Mouse (Mus musculus) embryonic stem cell, embryonic (primary cell): ENCODE measurements at regions not wholly inside any gene's neighbourhood (a gene's known extent, or its start where the extent isn't known, plus 50 kb on each side); places are given as distances from the start of the nearest gene placed in this dataset.

Experiments
- CTCF ChIA-PET, 4 experiments: fragments of 300-600 bp in 2 of 4; fragments of 350-600 bp in 2 of 4; sonication (Branson Sonifier 250); formaldehyde crosslinking; loops; one replicate each; lab custom pipeline; 2022; ENCODE audit warnings: inconsistent platforms in 2 of 4; lab: Charles Lee
- POLR2A ChIA-PET, 4 experiments: fragments of 300-600 bp in 2 of 4; fragments of 350-600 bp in 2 of 4; sonication (Branson Sonifier 250); formaldehyde crosslinking; loops; one replicate each; lab custom pipeline; 2022; ENCODE audit warnings: antibody characterized with exemption in 4 of 4, inconsistent platforms in 1 of 4; lab: Charles Lee

DNA sequence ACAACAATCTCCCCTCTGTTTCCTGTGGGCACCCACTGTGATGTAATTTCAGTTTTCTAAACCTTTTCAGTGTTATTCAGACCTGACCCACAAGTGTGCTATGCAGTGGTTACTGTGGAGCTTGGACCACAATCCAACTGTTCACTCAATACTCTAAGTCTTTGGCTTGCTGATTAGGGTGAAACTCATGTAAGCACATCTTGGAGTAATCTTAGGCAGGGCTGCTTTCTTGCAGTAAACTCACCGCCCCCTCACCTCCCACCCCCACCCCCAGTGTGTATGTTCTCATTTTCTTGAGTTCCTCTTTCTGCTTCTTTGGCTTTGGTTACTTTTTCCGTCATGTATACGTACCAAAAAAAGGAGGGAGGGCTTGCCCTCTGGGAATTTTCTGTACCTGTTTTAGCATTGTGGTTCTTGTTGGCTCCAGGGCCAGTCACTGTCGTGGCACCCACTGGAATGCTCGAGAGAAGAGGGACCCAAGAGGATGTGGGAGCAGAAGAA, 158.2 kb upstream of the Lrig1 start:
- CTCF ChIA-PET, result interaction anchor here in 1 of 4 experiments (0.7 kb wide), 1 partner anchor 121 kb away, joined by 3 read pairs; no protein-coding TSS in a partner anchor
- POLR2A ChIA-PET, result no interaction called here

DNA sequence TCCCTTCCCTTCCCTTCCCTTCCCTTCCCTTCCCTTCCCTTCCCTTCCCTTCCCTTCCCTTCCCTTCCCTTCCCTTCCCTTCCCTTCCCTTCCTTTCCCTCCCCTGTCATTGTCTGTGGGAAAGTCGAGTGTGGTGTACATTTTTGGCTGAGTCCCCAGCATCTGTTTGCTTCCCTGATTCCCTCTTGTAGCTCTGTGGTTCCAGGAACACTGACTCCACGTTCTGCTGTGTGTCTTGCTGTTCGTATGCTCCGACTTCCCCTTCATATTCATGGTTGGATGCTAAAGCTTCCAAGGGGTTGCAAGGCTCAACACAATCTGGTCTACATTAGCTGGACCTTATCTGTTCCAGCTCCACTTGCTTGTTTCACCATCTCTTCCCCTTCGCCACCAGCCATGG, 150.2 kb upstream of the Lrig1 start:
- CTCF ChIA-PET, result interaction anchor here in 1 of 4 experiments (0.6 kb wide), 1 partner anchor 134 kb away, joined by 3 read pairs; no protein-coding TSS in a partner anchor
- POLR2A ChIA-PET, result interaction anchor here in 2 of 4 experiments (0.7 to 1.2 kb wide), 2 partner anchors 95 to 99 kb away, joined by 3 to 4 read pairs; no protein-coding TSS in a partner anchor

GRCm38 (mm10) chr6:94849533-94849932, 149.6 kb upstream of the Lrig1 start:
- CTCF ChIA-PET, result interaction anchor here in 1 of 4 experiments (0.5 kb wide), 1 partner anchor 36 kb away, joined by 4 read pairs; no protein-coding TSS in a partner anchor

DNA sequence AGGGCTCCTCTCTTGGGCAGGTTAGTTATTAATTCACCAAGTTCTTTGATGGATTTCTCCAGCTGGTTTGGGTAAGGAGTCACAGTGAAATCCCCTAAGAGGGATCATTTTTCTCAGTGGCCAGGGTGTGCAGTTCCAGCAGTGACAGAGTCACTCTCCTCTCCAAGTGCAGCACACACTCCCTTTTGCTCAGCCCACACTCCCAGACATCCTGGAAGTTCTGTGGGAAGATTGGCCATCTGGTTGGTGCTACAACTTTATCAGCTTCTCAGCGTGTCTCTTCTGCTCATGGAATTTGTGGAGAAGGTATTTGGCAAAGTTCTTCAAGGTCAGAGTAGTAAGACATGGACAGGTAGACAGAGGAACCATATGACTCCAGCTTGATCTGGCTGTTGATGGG, 148.5 kb upstream of the Lrig1 start:
- ChIA-PET CTCF (no interaction called here), POLR2A (no interaction called here)

More at GRCm38 (mm10) chr6:94849533-94849932, 149.6 kb upstream of the Lrig1 start:
- POLR2A ChIA-PET, result interaction anchor here in 2 of 4 experiments (0.7 to 1.2 kb wide), 2 partner anchors 94 to 99 kb away, joined by 3 to 4 read pairs; no protein-coding TSS in a partner anchor

GRCm38 (mm10) chr6:94845821-94846220, 145.9 kb upstream of the Lrig1 start:
- POLR2A ChIA-PET, result interaction anchor here in 1 of 4 experiments (1.4 kb wide), 1 partner anchor 26 kb away, joined by 3 read pairs; no protein-coding TSS in a partner anchor
- CTCF ChIA-PET, result no interaction called here

GRCm38 (mm10) chr6:94842856-94843255, 142.9 kb upstream of the Lrig1 start:
- ChIA-PET POLR2A (no interaction called here), CTCF (no interaction called here)

DNA sequence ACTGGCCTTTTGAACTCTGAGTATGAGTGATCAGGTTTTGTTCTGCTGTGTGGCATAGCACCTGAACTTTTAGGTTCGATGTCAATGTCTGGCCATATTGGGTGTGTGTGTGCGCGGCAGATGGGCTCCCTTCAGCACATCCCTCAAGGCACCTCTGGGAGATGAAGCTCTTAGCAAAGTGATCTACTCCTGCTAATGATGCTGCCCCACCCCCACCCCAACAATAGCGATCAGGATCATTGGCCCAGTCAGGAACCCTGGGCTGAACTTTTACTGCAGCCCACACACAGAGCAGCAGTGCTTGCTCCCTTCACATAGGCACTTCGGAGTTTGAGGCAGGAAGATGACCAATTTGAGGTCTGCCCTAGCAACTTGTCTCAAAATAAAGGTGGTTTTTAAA, 141.9 kb upstream of the Lrig1 start:
- CTCF ChIA-PET, result no interaction called here
- POLR2A ChIA-PET, result interaction anchor here in 1 of 4 experiments (1.3 kb wide), 1 partner anchor 12 kb away, joined by 4 read pairs; no protein-coding TSS in a partner anchor

GRCm38 (mm10) chr6:94835742-94836141, 135.8 kb upstream of the Lrig1 start:
- POLR2A ChIA-PET, result no interaction called here
- CTCF ChIA-PET, result no interaction called here

DNA sequence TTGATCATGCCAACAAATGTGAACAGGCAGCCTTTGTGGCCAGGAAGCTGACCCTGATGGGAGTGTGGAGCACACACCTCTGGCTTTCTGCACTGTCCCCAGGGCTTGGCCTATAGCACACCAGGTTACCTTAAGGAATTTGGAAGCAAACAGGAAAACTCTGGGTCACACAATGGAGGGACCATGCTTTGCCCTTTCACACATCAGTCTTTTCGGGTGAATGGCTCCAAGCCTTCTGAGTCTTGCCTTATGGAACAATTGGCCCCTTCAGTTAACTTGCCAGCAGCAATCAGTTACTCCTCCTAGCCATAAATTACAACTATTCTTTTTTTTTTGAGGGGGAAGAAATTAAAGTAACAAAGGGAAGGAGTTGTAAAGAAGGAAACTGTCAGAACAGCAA, 134.6 kb upstream of the Lrig1 start:
- POLR2A ChIA-PET, result no interaction called here
- CTCF ChIA-PET, result no interaction called here

GRCm38 (mm10) chr6:94830801-94831200, 130.8 kb upstream of the Lrig1 start:
- ChIA-PET CTCF (interaction anchor here in 1 of 4 experiments (0.8 kb wide), 1 partner anchor 136 kb away, joined by 3 read pairs; no protein-coding TSS in a partner anchor), POLR2A (no interaction called here)

DNA sequence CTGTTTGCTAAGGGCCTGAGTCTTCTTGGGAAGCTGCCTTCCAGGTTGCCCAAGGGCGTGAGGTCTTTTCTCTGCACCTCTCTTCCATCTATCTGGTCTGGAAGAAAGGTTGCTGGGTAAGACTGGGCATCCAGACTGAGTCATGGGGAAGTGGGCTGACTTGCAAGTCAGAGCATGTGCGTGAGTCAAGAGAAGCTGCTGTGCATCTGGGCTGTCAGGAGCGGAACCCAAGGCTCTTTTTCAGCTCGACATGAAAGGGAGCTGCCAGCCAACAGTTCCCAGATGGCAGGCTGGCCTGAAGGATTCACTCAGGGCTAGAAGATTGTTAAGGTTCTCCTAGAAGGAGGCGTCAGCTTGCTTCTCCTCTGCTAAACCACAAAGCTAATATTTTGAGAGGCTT, 129.3 kb upstream of the Lrig1 start:
- ChIA-PET CTCF (no interaction called here), POLR2A (interaction anchor here in 1 of 4 experiments (1.1 kb wide), 1 partner anchor 12 kb away, joined by 4 read pairs; no protein-coding TSS in a partner anchor)

GRCm38 (mm10) chr6:94826656-94827055, 126.7 kb upstream of the Lrig1 start:
- ChIA-PET POLR2A (interaction anchor here in 1 of 4 experiments (0.7 kb wide), 1 partner anchor 71 kb away, joined by 3 read pairs; no protein-coding TSS in a partner anchor), CTCF (interaction anchor here in 1 of 4 experiments (0.6 kb wide), 1 partner anchor 204 kb away, joined by 3 read pairs; no protein-coding TSS in a partner anchor)

DNA sequence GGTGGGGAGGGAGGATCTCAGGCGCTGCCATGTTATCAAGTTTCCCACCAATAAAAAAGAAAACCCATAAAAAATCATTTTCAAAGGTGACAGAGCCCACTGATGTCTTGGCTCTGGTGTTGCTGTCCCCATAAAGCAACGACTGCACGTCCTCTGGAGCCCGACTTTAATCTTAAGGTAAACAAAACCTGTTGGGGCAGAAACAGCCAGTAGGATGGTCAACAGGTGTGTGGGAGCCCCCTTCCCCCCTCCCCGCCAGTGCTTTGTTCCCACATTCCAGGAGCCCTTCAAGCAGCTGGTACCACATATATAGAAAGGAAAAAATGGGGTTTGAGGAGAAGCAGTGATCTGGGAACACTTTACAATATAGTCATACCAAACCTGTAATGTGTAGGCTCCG, 118.3 kb upstream of the Lrig1 start:
- POLR2A ChIA-PET, result interaction anchor here in 1 of 4 experiments (1.3 to 1.4 kb wide), 2 partner anchors 12 to 151 kb away, joined by 3 read pairs; no protein-coding TSS in a partner anchor
- CTCF ChIA-PET, result interaction anchor here in 1 of 4 experiments (0.8 kb wide), 1 partner anchor 678 kb away, joined by 11 read pairs; no protein-coding TSS in a partner anchor

- POLR2A ChIA-PET, result no interaction called here
- CTCF ChIA-PET, result no interaction called here
These were observed 116.2 kb upstream of the Lrig1 start for GRCm38 (mm10) chr6:94816161-94816560.

DNA sequence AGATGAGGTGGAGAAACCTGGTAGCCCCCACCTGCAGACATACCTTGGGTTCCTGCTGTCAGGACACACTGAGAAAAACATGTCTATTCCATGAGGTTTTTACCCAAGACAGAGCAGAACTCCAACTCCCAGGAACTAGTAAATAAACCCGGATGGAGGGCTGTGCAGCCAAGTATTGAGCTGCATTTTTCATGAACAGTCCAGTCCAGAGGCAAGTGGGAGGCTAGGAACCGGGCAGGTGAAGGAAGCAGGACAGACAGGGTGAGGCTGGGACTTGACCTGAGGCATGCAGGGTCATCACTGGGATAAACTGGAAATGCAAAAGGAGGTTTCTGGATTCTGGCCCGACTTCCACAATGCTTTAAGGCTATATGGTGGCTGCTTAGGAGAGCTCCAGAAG, 114.8 kb upstream of the Lrig1 start:
- CTCF ChIA-PET, result interaction anchor here in 1 of 4 experiments (0.9 kb wide), 1 partner anchor 271 kb away, joined by 3 read pairs; no protein-coding TSS in a partner anchor
- POLR2A ChIA-PET, result interaction anchor here in 1 of 4 experiments (0.6 kb wide), 1 partner anchor 268 kb away, joined by 4 read pairs; no protein-coding TSS in a partner anchor

GRCm38 (mm10) chr6:94813481-94814148, 113.7 kb upstream of the Lrig1 start:
- POLR2A ChIA-PET, result no interaction called here
- CTCF ChIA-PET, result interaction anchor here in 1 of 4 experiments (0.7 kb wide), 1 partner anchor 36 kb away, joined by 4 read pairs; no protein-coding TSS in a partner anchor

DNA sequence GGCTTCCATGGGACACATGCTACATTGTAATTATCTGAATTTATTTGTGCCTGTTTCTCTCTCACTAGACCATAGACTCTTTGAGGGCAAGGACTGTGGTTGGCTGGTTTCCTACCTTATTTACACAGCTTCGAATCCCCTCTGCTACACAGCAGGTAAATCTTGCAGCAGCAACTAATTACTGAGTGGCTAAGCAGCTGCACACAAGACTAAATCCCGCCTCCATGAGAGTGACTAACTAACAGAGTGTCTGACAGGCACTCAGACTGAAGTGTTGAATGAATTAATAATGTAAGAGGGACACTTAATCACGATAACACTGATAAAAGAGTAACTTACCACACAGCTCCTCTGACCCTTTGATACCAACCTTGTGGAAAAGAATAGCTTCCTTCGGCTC, 111.9 kb upstream of the Lrig1 start:
- POLR2A ChIA-PET, result interaction anchor here in 1 of 4 experiments (0.9 to 1.2 kb wide), 2 partner anchors 38 to 56 kb away, joined by 3 to 5 read pairs; no protein-coding TSS in a partner anchor
- CTCF ChIA-PET, result interaction anchor here in 2 of 4 experiments (0.7 to 1.3 kb wide), 2 partner anchors 189 to 277 kb away, joined by 3 to 7 read pairs; no protein-coding TSS in a partner anchor

DNA sequence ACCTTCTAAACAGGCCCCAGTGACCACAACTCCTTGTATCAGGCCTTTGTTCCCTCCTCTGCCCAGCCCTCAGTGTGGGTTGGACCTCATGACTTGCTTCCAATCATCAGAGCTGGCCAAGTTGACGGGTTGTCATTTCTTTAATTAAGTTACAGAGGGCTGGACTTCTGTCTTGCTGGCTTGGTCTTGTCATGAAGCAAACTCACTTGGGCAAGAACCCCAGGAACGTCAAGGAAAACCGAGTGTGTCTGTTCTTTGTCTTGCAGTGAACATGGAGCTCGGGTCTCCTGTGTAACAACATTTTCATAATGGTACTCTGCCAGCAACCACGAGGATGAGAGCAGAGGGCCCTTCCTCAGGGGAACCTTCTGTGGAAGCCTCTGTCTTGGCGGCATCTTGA, 107.3 kb upstream of the Lrig1 start:
- ChIA-PET CTCF (no interaction called here), POLR2A (no interaction called here)

- ChIA-PET CTCF (no interaction called here), POLR2A (interaction anchor here in 1 of 4 experiments (0.8 to 1.6 kb wide), 4 partner anchors 11 to 307 kb away, joined by 3 read pairs; partner anchors contain the start of gene Slc25a26)
These were observed 106.7 kb upstream of the Lrig1 start for GRCm38 (mm10) chr6:94806481-94807160.
